Mouse (Mus musculus) embryonic facial prominence, embryonic 12.5 days (tissue): ENCODE data around the gene Banp. TPM values are rescaled to one million over a fixed set of nuclear protein-coding genes. Genes with fewer than 3 reads are reported as not detected.

Source experiments
- ATAC-seq: fragments of 200-750 bp; cut with Nextera tagmentation; 2 replicates; pipeline ENCODE4 v1.8.0; 2017; ENCODE audit not compliant: insufficient number of reproducible peaks, insufficient read depth, low FRiP score, low TSS enrichment
- H3K27ac ChIP-seq: fragments of 300-500 bp; sonication (generic); 2 replicates; pipeline ENCODE4 v1.5.1; 2016; ENCODE audit warnings: mild to moderate bottlenecking
- H3K27me3 ChIP-seq: fragments of 300-500 bp; sonication (generic); 2 replicates; pipeline ENCODE4 v1.6.1; 2016; ENCODE audit warnings: mild to moderate bottlenecking, moderate library complexity
- H3K36me3 ChIP-seq: fragments of 300-500 bp; sonication (generic); 2 replicates; pipeline ENCODE4 v1.6.1; 2016; ENCODE audit warnings: mild to moderate bottlenecking
- H3K4me1 ChIP-seq: fragments of 300-500 bp; sonication (generic); 2 replicates; pipeline ENCODE4 v1.6.1; 2016
- H3K4me2 ChIP-seq: fragments of 300-500 bp; sonication (generic); replicated peaks from 2 replicates; pipeline ENCODE4 v1.6.1; 2016; ENCODE audit warnings: mild to moderate bottlenecking, moderate library complexity
- H3K4me3 ChIP-seq: fragments of 300-500 bp; sonication (generic); 2 replicates; pipeline ENCODE4 v1.5.1; 2016; ENCODE audit warnings: mild to moderate bottlenecking
- H3K9ac ChIP-seq: fragments of 300-500 bp; sonication (generic); 2 replicates; pipeline ENCODE4 v1.6.1; 2016; ENCODE audit warnings: mild to moderate bottlenecking, moderate library complexity
- H3K9me3 ChIP-seq: fragments of 300-500 bp; sonication (generic); 2 replicates; pipeline ENCODE4 v1.6.1; 2016; ENCODE audit warnings: mild to moderate bottlenecking, moderate library complexity
- WGBS: fragments of 180-500 bp; shearing (Covaris S2); methylation state at CpG from one replicate; pipeline ENCODE4 v1.1.7; 2016; 5-methylcytosine and 5-hydroxymethylcytosine counted together
- polyA plus RNA-seq: library from polyadenylated mRNA; unstranded; fragments of >200 nt; fragmentation: Nextera tagmentation; extraction: Ambion mirVana; gene quantifications from 2 replicates; pipeline ENCODE4 v1.2.1, GENCODE M21; 2016

Gene Banp
- polyA plus RNA-seq, 1 experiment from 2014 or later = 46.0 TPM

- H3K9ac ChIP-seq = no peak overlapping the region
- ATAC-seq = no peak
- 80% methylated on average over 4 of the region's 4 CpGs for WGBS
- H3K9me3 ChIP-seq = no peaks in the 10 kb centered on the region
- H3K4me2 ChIP-seq = no peak overlapping the region
- H3K36me3 ChIP-seq = peaks cover 75% of the 10 kb centered on the region
- H3K4me3 ChIP-seq = no peak overlapping the region
- H3K27ac ChIP-seq = no peak overlapping the region
- H3K27me3 ChIP-seq = no peaks in the 10 kb centered on the region
- H3K4me1 ChIP-seq = no peaks in the 10 kb centered on the region
These were observed 45.6 kb downstream of the Banp start for GRCm38 (mm10) chr8:121995112-121995511.

GRCm38 (mm10) chr8:121995895-121996294 is 46.3 kb downstream of the Banp start:
- ATAC-seq = no peak
- H3K9me3 ChIP-seq = no peaks in the 10 kb centered on the region
- no peak overlapping the region for H3K9ac ChIP-seq
- no peak overlapping the region for H3K4me2 ChIP-seq
- no peak overlapping the region for H3K27ac ChIP-seq
- 87% methylated on average over 3 of the region's 3 CpGs for WGBS
- H3K27me3 ChIP-seq = no peaks in the 10 kb centered on the region
- H3K36me3 ChIP-seq = peaks cover 76% of the 10 kb centered on the region
- H3K4me1 ChIP-seq = no peaks in the 10 kb centered on the region
- H3K4me3 ChIP-seq = no peak overlapping the region

GRCm38 (mm10) chr8:121998631-121999030 is 49.1 kb downstream of the Banp start:
- 85% methylated on average over 4 of the region's 4 CpGs for WGBS
- no peaks in the 10 kb centered on the region for H3K4me1 ChIP-seq
- no peak overlapping the region for H3K27ac ChIP-seq
- H3K36me3 ChIP-seq = peaks cover 84% of the 10 kb centered on the region
- H3K4me2 ChIP-seq = no peak overlapping the region
- no peaks in the 10 kb centered on the region for H3K27me3 ChIP-seq
- no peaks in the 10 kb centered on the region for H3K9me3 ChIP-seq
- H3K9ac ChIP-seq = no peak overlapping the region
- ATAC-seq = no peak
- H3K4me3 ChIP-seq = no peak overlapping the region

GRCm38 (mm10) chr8:121999211-121999610 is 49.7 kb downstream of the Banp start:
- H3K27me3 ChIP-seq = no peaks in the 10 kb centered on the region
- no peak overlapping the region for H3K4me2 ChIP-seq
- H3K4me1 ChIP-seq = no peaks in the 10 kb centered on the region
- H3K9ac ChIP-seq = no peak overlapping the region
- WGBS = 94% methylated on average over 5 of the region's 5 CpGs
- ATAC-seq = no peak
- no peak overlapping the region for H3K4me3 ChIP-seq
- no peaks in the 10 kb centered on the region for H3K9me3 ChIP-seq
- H3K36me3 ChIP-seq = peaks cover 90% of the 10 kb centered on the region
- H3K27ac ChIP-seq = no peak overlapping the region

GRCm38 (mm10) chr8:122001339-122002115 is 52.0 kb downstream of the Banp start:
- H3K4me2 ChIP-seq = no peak overlapping the region
- no peak for ATAC-seq
- no peak overlapping the region for H3K9ac ChIP-seq
- no peaks in the 10 kb centered on the region for H3K9me3 ChIP-seq
- H3K36me3 ChIP-seq = peaks cover 86% of the 10 kb centered on the region
- no peak overlapping the region for H3K27ac ChIP-seq
- no peaks in the 10 kb centered on the region for H3K4me1 ChIP-seq
- no peak overlapping the region for H3K4me3 ChIP-seq
- no peaks in the 10 kb centered on the region for H3K27me3 ChIP-seq
- WGBS = 88% methylated on average over 15 of the region's 15 CpGs

GRCm38 (mm10) chr8:122003646-122004045 is 54.1 kb downstream of the Banp start:
- Histone ChIP-seq H3K36me3 (peaks cover 85% of the 10 kb centered on the region), H3K27ac (no peak overlapping the region), H3K9me3 (no peaks in the 10 kb centered on the region), H3K4me1 (no peaks in the 10 kb centered on the region), H3K4me2 (no peak overlapping the region), H3K4me3 (no peak overlapping the region), H3K27me3 (no peaks in the 10 kb centered on the region), H3K9ac (no peak overlapping the region)
- 80% methylated on average over 8 of the region's 8 CpGs for WGBS
- ATAC-seq = no peak

- Histone ChIP-seq H3K4me1 (no peaks in the 10 kb centered on the region), H3K4me2 (no peak overlapping the region), H3K9me3 (no peaks in the 10 kb centered on the region), H3K27me3 (no peaks in the 10 kb centered on the region), H3K4me3 (no peak overlapping the region), H3K9ac (no peak overlapping the region), H3K27ac (no peak overlapping the region), H3K36me3 (peaks cover 85% of the 10 kb centered on the region)
- WGBS = 85% methylated on average over 5 of the region's 5 CpGs
- no peak for ATAC-seq
These were observed 54.6 kb downstream of the Banp start for GRCm38 (mm10) chr8:122004131-122004530.

GRCm38 (mm10) chr8:122005422-122006204 is 56.1 kb downstream of the Banp start:
- ATAC-seq = no peak
- Histone ChIP-seq H3K4me3 (no peak overlapping the region), H3K9me3 (no peaks in the 10 kb centered on the region), H3K36me3 (peaks cover 82% of the 10 kb centered on the region), H3K27ac (no peak overlapping the region), H3K9ac (no peak overlapping the region), H3K4me2 (no peak overlapping the region), H3K4me1 (no peaks in the 10 kb centered on the region), H3K27me3 (no peaks in the 10 kb centered on the region)
- WGBS = 86% methylated on average over 25 of the region's 25 CpGs

- Histone ChIP-seq H3K9me3 (no peaks in the 10 kb centered on the region), H3K4me3 (no peak overlapping the region), H3K9ac (no peak overlapping the region), H3K4me2 (no peak overlapping the region), H3K36me3 (peaks cover 70% of the 10 kb centered on the region), H3K27me3 (no peaks in the 10 kb centered on the region), H3K4me1 (no peaks in the 10 kb centered on the region), H3K27ac (no peak overlapping the region)
- 86% methylated on average over 13 of the region's 13 CpGs for WGBS
- no peak for ATAC-seq
These were observed 57.3 kb downstream of the Banp start for GRCm38 (mm10) chr8:122006688-122007484.

GRCm38 (mm10) chr8:122008395-122008794 is 58.8 kb downstream of the Banp start:
- WGBS = 81% methylated on average over 5 of the region's 5 CpGs
- Histone ChIP-seq H3K27ac (no peak overlapping the region), H3K27me3 (no peaks in the 10 kb centered on the region), H3K36me3 (peaks cover 67% of the 10 kb centered on the region), H3K4me1 (no peaks in the 10 kb centered on the region), H3K9ac (no peak overlapping the region), H3K4me3 (no peak overlapping the region), H3K9me3 (no peaks in the 10 kb centered on the region), H3K4me2 (no peak overlapping the region)
- no peak for ATAC-seq

- Histone ChIP-seq H3K36me3 (peaks cover 61% of the 10 kb centered on the region), H3K4me3 (no peak overlapping the region)
- ATAC-seq = no peak
These were observed 61.1 kb downstream of the Banp start for GRCm38 (mm10) chr8:122010638-122011037.

More at GRCm38 (mm10) chr8:122010638-122011037, 61.1 kb downstream of the Banp start:
- Histone ChIP-seq H3K9me3 (no peaks in the 10 kb centered on the region), H3K9ac (no peak overlapping the region), H3K4me2 (no peak overlapping the region), H3K4me1 (no peaks in the 10 kb centered on the region), H3K27ac (no peak overlapping the region), H3K27me3 (no peaks in the 10 kb centered on the region)
- WGBS = 82% methylated on average over 5 of the region's 5 CpGs
